Mouse (Mus musculus): ENCODE results near the gene Dph1. TPM values are rescaled to one million over a fixed set of nuclear protein-coding genes. Genes with fewer than 3 reads are reported as not detected.
"Not testable (repeated sequence)": the region's sequence is repeated elsewhere in the genome, so short reads cannot be mapped to it uniquely, and the experiment has no call there.

Dph1 gene
- polyA plus RNA-seq, 1 experiment from 2014 or later, result 20.5 TPM

- WGBS (ENCODE audit: insufficient replicate concordance), result 71% methylated on average over 2 of the region's 2 CpGs
- Histone ChIP-seq H3K4me2 (no peak overlapping the region), H3K27me3 (replicated peaks) (no peaks in the 10 kb centered on the region), H3K4me1 (peaks cover 18% of the 10 kb centered on the region), H3K36me3 (peaks cover 61% of the 10 kb centered on the region), H3K9ac (no peak overlapping the region), H3K4me3 (no peak overlapping the region), H3K27ac (no peak overlapping the region), H3K9me3 (replicated peaks) (no peaks in the 10 kb centered on the region)
- no peak for ATAC-seq
Measured at GRCm38 (mm10) chr11:75184986-75185385, 6.1 kb downstream of the Dph1 start.

DNA sequence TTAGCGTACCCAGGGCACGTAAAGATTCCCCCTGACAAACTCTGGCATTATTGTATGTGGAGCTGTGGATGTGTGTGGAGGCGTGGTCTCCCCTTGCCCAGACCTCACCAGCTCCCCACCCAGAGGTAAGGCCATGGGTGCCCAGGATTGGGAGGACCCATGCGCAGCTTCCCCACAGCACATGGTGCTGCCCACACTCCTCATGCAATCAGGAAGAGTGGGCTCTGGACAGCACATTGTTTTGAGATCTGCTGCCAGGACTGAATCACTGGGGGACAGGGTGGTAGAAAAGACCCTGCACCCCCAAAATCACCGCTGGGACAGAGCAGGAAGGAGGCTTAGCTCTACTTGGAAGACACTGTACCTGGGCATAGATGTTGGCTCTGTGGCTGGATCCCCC is 6.5 kb downstream of the Dph1 start:
- 79% methylated on average over 5 of the region's 5 CpGs for WGBS (ENCODE audit: insufficient replicate concordance)
- no peak for ATAC-seq
- Histone ChIP-seq H3K9me3 (replicated peaks) (no peaks in the 10 kb centered on the region), H3K4me1 (peaks cover 14% of the 10 kb centered on the region), H3K36me3 (peaks cover 63% of the 10 kb centered on the region), H3K27ac (no peak overlapping the region), H3K4me2 (no peak overlapping the region), H3K9ac (no peak overlapping the region), H3K4me3 (no peak overlapping the region), H3K27me3 (replicated peaks) (no peaks in the 10 kb centered on the region)

- no peak for ATAC-seq
- H3K36me3 ChIP-seq, result peaks cover 65% of the 10 kb centered on the region
Measured at GRCm38 (mm10) chr11:75183917-75184570, 7.0 kb downstream of the Dph1 start.

DNA sequence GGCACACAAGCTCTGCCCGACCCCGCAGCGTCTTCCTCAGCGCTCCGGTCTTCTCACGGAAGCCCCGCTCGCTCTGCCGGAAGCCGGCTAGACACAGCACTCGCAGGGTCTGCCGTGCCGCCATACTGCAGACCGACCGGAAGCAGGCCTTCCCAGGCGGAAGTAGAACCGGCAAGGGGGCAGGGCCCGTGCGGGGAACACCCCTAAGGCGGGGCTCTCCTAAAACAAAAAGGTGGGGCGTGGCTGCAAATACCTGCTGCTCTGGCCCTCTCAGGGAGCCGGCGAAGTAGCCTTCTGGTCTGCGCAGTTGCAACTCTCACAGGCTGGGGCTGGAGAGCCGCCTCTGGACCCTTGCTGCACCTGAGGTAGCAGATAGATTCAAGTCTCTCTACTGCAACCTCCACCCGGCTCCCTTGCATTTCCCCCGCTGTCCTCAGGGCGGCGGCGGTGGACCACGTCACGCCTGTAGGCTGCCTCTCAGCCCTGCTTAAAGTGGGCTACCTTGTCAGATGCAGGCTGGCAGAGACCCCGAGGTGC is 12.3 kb downstream of the Dph1 start, which contains the start of gene Ovca2:
Gene Ovca2 (minus strand): TSS at position 164 of the 537 bp plus-strand sequence.
- under 1% methylated on average over 33 of the region's 33 CpGs for WGBS (ENCODE audit: insufficient replicate concordance)
- Histone ChIP-seq H3K36me3 (peaks cover 58% of the 10 kb centered on the region), H3K4me1 (peaks cover 23% of the 10 kb centered on the region), H3K4me3 (peak within 1 kb of the TSS; percentile 73), H3K9ac (peak within 1 kb of the TSS; percentile 78), H3K4me2 (peak within 1 kb of the TSS; percentile 83), H3K27ac (peak within 1 kb of the TSS; percentile 70), H3K27me3 (replicated peaks) (peaks cover 15% of the 10 kb centered on the region), H3K9me3 (replicated peaks) (no peaks in the 10 kb centered on the region)
- peak; percentile 94 for ATAC-seq

More at GRCm38 (mm10) chr11:75183917-75184570, 7.0 kb downstream of the Dph1 start:
- Histone ChIP-seq H3K27ac (no peak overlapping the region), H3K9me3 (replicated peaks) (no peaks in the 10 kb centered on the region), H3K4me1 (peaks cover 14% of the 10 kb centered on the region), H3K4me2 (no peak overlapping the region), H3K4me3 (no peak overlapping the region), H3K9ac (no peak overlapping the region), H3K27me3 (replicated peaks) (no peaks in the 10 kb centered on the region)
- 86% methylated on average over 2 of the region's 2 CpGs for WGBS (ENCODE audit: insufficient replicate concordance)

- Histone ChIP-seq H3K9ac (peak overlapping the region; percentile 78), H3K27ac (peak overlapping the region; percentile 70; the same call in 1 of the 2 replicates), H3K4me3 (peak overlapping the region; percentile 73), H3K4me2 (peak overlapping the region; percentile 83), H3K9me3 (replicated peaks) (no peaks in the 10 kb centered on the region), H3K4me1 (peaks cover 31% of the 10 kb centered on the region), H3K27me3 (replicated peaks) (peaks cover 22% of the 10 kb centered on the region), H3K36me3 (peaks cover 50% of the 10 kb centered on the region)
- ATAC-seq, result no peak
- WGBS (ENCODE audit: insufficient replicate concordance), result 39% methylated on average over 12 of the region's 12 CpGs
Measured at GRCm38 (mm10) chr11:75178011-75178410, 13.0 kb downstream of the Dph1 start.

GRCm38 (mm10) chr11:75174574-75174973 is 16.5 kb downstream of the Dph1 start:
- WGBS (ENCODE audit: insufficient replicate concordance), result 52% methylated on average over 6 of the region's 6 CpGs
- peaks cover 19% of the 10 kb centered on the region for H3K36me3 ChIP-seq
- not testable (repeated sequence) for H3K4me3 ChIP-seq; H3K4me2 ChIP-seq; H3K27ac ChIP-seq; H3K9ac ChIP-seq; H3K9me3 ChIP-seq (replicated peaks); ATAC-seq
- peaks cover 64% of the 10 kb centered on the region for H3K4me1 ChIP-seq
- peaks cover 57% of the 10 kb centered on the region for H3K27me3 ChIP-seq (replicated peaks)

- WGBS (ENCODE audit: insufficient replicate concordance), result 1% methylated on average over 15 of the region's 15 CpGs
- peaks cover 64% of the 10 kb centered on the region for H3K27me3 ChIP-seq (replicated peaks)
Measured at GRCm38 (mm10) chr11:75173799-75174165, 17.3 kb downstream of the Dph1 start.

GRCm38 (mm10) chr11:75173095-75173798 is 17.8 kb downstream of the Dph1 start:
- H3K4me2 ChIP-seq, result peak overlapping the region; percentile 96
- H3K9me3 ChIP-seq (replicated peaks), result no peaks in the 10 kb centered on the region
- peaks cover 70% of the 10 kb centered on the region for H3K27me3 ChIP-seq (replicated peaks)
- H3K27ac ChIP-seq, result no peak overlapping the region
- H3K4me1 ChIP-seq, result peaks cover 68% of the 10 kb centered on the region
- ATAC-seq, result peak; percentile 62
- peaks cover 16% of the 10 kb centered on the region for H3K36me3 ChIP-seq
- H3K9ac ChIP-seq, result peak overlapping the region; percentile 47
- H3K4me3 ChIP-seq, result peak overlapping the region; percentile 69
- under 1% methylated on average over 70 of the region's 71 CpGs for WGBS (ENCODE audit: insufficient replicate concordance)

More at GRCm38 (mm10) chr11:75173799-75174165, 17.3 kb downstream of the Dph1 start:
- H3K4me3 ChIP-seq, result peak overlapping the region; percentile 69
- H3K9ac ChIP-seq, result peak overlapping the region; percentile 47
- peak overlapping the region; percentile 96 for H3K4me2 ChIP-seq
- H3K36me3 ChIP-seq, result peaks cover 16% of the 10 kb centered on the region
- H3K9me3 ChIP-seq (replicated peaks), result no peaks in the 10 kb centered on the region
- H3K27ac ChIP-seq, result no peak overlapping the region
- no peak for ATAC-seq
- H3K4me1 ChIP-seq, result peaks cover 64% of the 10 kb centered on the region

DNA sequence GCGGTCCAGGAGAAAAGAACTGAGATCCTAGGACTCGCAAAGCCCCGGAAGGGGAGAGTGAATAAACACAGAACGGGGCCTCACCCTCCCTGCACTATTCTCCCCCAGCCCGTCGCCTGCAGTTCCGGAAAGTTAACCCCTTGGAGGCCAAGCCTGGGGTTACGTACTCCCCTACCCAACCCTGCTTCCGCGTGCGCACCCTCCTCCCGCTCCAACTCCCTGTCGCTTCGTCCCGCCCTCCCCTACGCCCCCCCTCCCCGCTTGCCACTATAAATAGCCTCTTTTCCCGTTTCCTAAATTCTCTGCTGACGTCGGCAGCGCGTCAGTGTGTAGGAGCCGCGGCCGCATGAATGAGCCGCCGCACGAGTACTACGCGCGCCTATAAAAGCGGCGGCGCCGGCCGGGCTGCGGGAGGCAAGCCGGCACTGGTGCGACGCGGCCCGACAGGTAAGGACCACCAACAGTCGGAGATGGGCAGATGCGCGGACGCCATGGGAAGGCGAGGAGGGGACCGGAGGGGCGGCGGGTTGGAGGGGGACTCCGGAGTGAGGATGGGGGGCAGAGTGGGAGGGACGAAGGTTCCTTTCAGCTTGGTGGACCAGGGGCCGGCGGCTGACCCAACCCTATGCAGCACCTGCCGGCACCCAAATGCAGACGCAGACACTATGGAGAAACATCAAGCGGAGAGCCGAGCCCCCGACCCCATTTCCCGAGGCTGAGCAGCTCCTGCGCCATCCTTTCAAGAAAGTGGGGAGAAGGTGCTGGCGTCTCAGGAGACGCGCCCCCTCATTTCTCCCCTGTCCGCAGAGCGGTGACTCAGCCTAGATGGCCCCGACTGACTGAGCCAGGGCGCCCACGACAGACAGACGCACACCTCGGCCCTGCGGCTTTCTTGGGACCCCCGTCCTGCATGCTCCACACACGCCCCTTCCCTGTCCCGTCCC is 18.6 kb downstream of the Dph1 start:
- no peaks in the 10 kb centered on the region for H3K9me3 ChIP-seq (replicated peaks)
- H3K27me3 ChIP-seq (replicated peaks), result peaks cover 78% of the 10 kb centered on the region
- no peak for ATAC-seq
- H3K27ac ChIP-seq, result no peak overlapping the region
- H3K36me3 ChIP-seq, result peaks cover 10% of the 10 kb centered on the region
- H3K9ac ChIP-seq, result no peak overlapping the region
- H3K4me2 ChIP-seq, result peak overlapping the region; percentile 96
- 1% methylated on average over 75 of the region's 75 CpGs for WGBS (ENCODE audit: insufficient replicate concordance)
- H3K4me3 ChIP-seq, result peak overlapping the region; percentile 69
- H3K4me1 ChIP-seq, result peaks cover 68% of the 10 kb centered on the region

DNA sequence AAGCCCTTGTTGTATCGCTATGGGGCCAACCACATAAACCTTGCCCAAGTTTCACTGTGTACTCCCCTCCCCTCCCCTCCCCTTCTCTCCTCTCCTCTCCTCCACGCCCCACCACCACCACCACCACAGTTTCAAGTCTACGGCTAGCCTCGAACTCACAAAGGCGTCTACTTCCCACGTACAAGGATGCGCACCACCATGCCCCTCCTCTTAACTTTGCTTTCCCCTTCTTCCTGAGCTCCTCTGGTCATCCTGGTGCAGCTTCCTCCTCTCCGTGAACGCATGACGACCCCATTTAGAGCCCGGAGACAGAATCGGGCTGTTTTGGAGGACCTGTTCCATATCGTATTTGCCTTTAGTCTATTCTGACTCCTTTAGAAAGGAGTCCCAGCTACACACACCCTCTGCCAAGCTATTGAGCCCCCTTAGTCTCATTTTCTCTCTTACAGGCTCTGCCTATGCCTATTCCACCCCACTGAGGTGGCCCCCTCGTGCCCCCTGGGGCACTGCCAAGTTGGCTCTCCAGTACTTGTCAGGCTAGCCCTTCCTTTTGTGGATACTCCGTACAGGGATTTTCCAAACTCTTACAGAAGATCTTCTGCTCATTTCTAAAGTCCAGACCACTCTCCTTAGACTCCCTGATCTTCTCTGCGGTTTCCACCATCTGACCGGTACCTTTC is 19.7 kb downstream of the Dph1 start:
- Histone ChIP-seq H3K9ac (no peak overlapping the region), H3K4me2 (peak overlapping the region; percentile 96), H3K36me3 (no peaks in the 10 kb centered on the region; the same call in 1 of the 2 replicates), H3K9me3 (replicated peaks) (no peaks in the 10 kb centered on the region), H3K27ac (no peak overlapping the region), H3K27me3 (replicated peaks) (peaks cover 89% of the 10 kb centered on the region), H3K4me3 (peak overlapping the region; percentile 69; the same call in 1 of the 2 replicates), H3K4me1 (peaks cover 79% of the 10 kb centered on the region)
- ATAC-seq, result no peak
- whole genome bisulfite sequencing (ENCODE audit: insufficient replicate concordance), result 10% methylated on average over 17 of the region's 17 CpGs
